Mouse (Mus musculus): ENCODE data around the gene Aldob. TPM values are rescaled to one million over a fixed set of nuclear protein-coding genes. Genes with fewer than 3 reads are reported as not detected.
"Not testable (repeated sequence)": the region's sequence is repeated elsewhere in the genome, so short reads cannot be mapped to it uniquely, and the experiment has no call there.

Gene Aldob
- polyA plus RNA-seq, 1 experiment from 2014 or later: 0.30 TPM

DNA sequence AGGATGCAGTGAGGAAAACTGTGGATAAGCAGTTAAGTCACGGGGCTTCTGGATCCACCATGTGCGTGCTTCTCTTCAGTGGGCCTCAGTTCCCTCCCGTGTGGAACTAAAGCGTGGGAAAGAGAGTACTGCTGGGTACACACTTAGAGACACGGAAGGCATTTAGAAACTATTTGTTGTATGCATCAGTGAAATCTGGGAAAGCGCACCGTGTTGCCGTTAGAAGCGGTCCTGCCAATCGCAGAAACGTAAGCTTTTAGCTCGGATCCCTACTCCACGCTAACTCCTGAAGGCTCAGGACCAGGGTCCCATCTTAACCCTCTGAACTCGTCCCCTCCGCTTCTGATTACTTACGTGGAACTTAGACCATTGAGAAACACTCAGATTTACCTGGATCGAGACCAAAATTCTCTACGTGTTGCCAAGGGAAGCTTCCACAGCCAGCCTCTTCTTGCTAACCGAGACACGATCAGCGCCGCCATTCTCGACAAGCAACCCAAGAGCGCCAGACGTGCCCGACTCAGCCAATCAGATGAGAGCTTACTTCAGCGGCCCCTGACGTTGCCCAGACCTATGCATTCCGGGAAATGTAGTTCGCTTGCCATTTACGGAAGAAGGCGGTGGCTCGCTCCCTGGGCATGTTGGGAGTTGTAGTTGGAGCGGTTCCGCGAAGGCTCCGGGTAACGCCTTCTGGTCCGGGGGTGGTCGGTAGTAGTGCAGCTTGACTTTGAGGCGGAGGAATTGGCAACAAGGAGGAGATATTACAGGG lies 28.6 kb downstream of the Aldob start, which contains the start of the genes Mrpl50 and Zfp189:
TSS of gene Mrpl50 (minus strand) at position 522 of the 769 bp plus-strand sequence.
TSS of gene Zfp189 (plus strand) at position 605 of the 769 bp plus-strand sequence.
- ATAC-seq (peak; percentile 100), DNase-seq (ENCODE audit: low spot score) (peak; percentile 99)
- Histone ChIP-seq H3K27me3 (replicated peaks; ENCODE audit: insufficient read depth, low read length) (no peaks in the 10 kb centered on the region), H3K9ac (replicated peaks; ENCODE audit: low read depth) (peak within 1 kb of the TSS; percentile 74), H3K4me1 (ENCODE audit: insufficient read depth, low read depth, low read length) (peaks cover 7% of the 10 kb centered on the region; the same call in 1 of the 2 replicates), H3K27ac (ENCODE audit: low read length) (peak within 1 kb of the TSS; percentile 17; the same call in 1 of the 2 replicates), H3K4me2 (replicated peaks; ENCODE audit: low read depth, low read length) (peak within 1 kb of the TSS; percentile 85), H3K9me3 (ENCODE audit: low read length) (no peaks in the 10 kb centered on the region), H3K4me3 (ENCODE audit: low read depth, low read length) (peak within 1 kb of the TSS; percentile 75), H3K36me3 (ENCODE audit: insufficient read depth, low read length) (no peaks in the 10 kb centered on the region)
- no peak for TF ChIP-seq EP300 (IDR thresholded peaks at IDR 0.05)
- TF ChIP-seq CTCF (IDR thresholded peaks at IDR 0.05): no peak
- WGBS: 0% methylated on average over 41 of the region's 41 CpGs

- Histone ChIP-seq H3K4me2 (replicated peaks; ENCODE audit: low read depth, low read length) (no peak overlapping the region), H3K4me1 (ENCODE audit: insufficient read depth, low read depth, low read length) (peaks cover 7% of the 10 kb centered on the region; the same call in 1 of the 2 replicates), H3K27ac (ENCODE audit: low read length) (no peak overlapping the region), H3K27me3 (replicated peaks; ENCODE audit: insufficient read depth, low read length) (no peaks in the 10 kb centered on the region), H3K4me3 (ENCODE audit: low read depth, low read length) (no peak overlapping the region), H3K9me3 (ENCODE audit: low read length) (no peaks in the 10 kb centered on the region), H3K9ac (replicated peaks; ENCODE audit: low read depth) (no peak overlapping the region), H3K36me3 (ENCODE audit: insufficient read depth, low read length) (no peaks in the 10 kb centered on the region)
- ATAC-seq: no peak
- peak; percentile 13 for DNase-seq (ENCODE audit: low spot score)
- WGBS: 69% methylated on average over 5 of the region's 5 CpGs
- TF ChIP-seq CTCF (IDR thresholded peaks at IDR 0.05): peak; percentile 28; the same call in 1 of the 2 replicates
- TF ChIP-seq EP300 (IDR thresholded peaks at IDR 0.05): no peak
Observed at GRCm38 (mm10) chr4:49519476-49519875, 29.9 kb downstream of the Aldob start.

GRCm38 (mm10) chr4:49514441-49514840 lies 34.9 kb downstream of the Aldob start:
- H3K27me3 ChIP-seq (replicated peaks; ENCODE audit: insufficient read depth, low read length): no peaks in the 10 kb centered on the region
- no peaks in the 10 kb centered on the region for H3K4me1 ChIP-seq (ENCODE audit: insufficient read depth, low read depth, low read length)
- TF ChIP-seq EP300 (IDR thresholded peaks at IDR 0.05) (no peak), CTCF (IDR thresholded peaks at IDR 0.05) (no peak)
- no peak overlapping the region for H3K9ac ChIP-seq (replicated peaks; ENCODE audit: low read depth)
- no peaks in the 10 kb centered on the region for H3K36me3 ChIP-seq (ENCODE audit: insufficient read depth, low read length)
- DNase-seq (ENCODE audit: low spot score) (no peak), ATAC-seq (no peak)
- no peaks in the 10 kb centered on the region for H3K9me3 ChIP-seq (ENCODE audit: low read length)
- H3K4me3 ChIP-seq (ENCODE audit: low read depth, low read length): no peak overlapping the region
- H3K4me2 ChIP-seq (replicated peaks; ENCODE audit: low read depth, low read length): no peak overlapping the region
- 93% methylated on average over 6 of the region's 6 CpGs for WGBS
- H3K27ac ChIP-seq (ENCODE audit: low read length): no peak overlapping the region

DNA sequence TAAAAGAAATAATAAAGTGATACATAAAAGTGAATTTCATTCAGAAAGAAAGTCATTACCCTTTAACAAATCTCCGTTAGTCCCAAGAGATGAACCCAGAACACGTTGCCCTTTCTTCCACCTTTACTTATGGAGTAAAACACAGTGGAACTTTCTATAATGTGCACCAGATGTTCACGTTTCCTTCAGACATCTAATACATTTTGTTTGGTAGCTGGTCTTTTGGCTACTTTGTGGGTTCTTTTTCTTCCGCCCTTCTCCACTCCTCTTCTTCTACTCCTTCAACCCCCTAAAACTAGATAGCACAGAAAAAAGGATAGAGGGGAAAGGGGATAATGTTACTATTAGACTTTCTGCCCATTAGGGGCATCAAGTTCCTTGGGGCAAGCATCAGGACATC lies 36.7 kb downstream of the Aldob start:
- TF ChIP-seq EP300 (IDR thresholded peaks at IDR 0.05) (no peak), CTCF (IDR thresholded peaks at IDR 0.05) (no peak)
- Histone ChIP-seq H3K27me3 (replicated peaks; ENCODE audit: insufficient read depth, low read length) (no peaks in the 10 kb centered on the region), H3K27ac (ENCODE audit: low read length) (no peak overlapping the region), H3K9me3 (ENCODE audit: low read length) (no peaks in the 10 kb centered on the region), H3K9ac (replicated peaks; ENCODE audit: low read depth) (no peak overlapping the region), H3K4me2 (replicated peaks; ENCODE audit: low read depth, low read length) (no peak overlapping the region), H3K4me1 (ENCODE audit: insufficient read depth, low read depth, low read length) (no peaks in the 10 kb centered on the region), H3K4me3 (ENCODE audit: low read depth, low read length) (no peak overlapping the region), H3K36me3 (ENCODE audit: insufficient read depth, low read length) (no peaks in the 10 kb centered on the region)
- WGBS: 94% methylated on average over 4 of the region's 4 CpGs
- no peak for DNase-seq (ENCODE audit: low spot score)
- ATAC-seq: no peak

DNA sequence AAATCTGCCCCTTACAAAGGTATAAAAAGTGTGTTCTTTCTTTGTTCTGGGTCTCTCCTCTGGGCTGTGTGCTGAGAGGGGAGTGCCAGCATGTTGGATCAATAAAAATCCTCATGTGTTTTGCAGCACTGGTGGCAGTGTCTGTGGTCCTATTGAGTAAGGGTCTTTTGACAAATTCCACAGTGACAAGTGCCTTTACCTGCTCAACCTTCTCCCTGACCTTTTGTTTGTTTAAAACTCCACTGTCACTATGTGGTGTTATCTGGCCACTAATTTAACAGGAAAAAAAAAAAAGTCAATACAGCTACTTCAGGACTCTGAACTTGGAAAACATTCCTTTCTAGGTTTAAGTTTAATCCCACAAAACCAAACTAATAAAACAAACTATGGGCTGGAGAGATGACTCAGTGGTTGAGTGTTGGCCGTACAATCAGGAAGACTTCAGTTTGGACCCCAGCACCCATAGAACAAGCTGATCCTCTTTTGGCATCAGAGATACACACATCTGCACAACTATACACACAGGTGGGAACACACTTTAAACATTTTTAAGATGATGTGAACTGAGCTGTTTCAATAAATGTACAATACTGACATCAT lies 39.0 kb downstream of the Aldob start:
- 47% methylated on average over 1 of the region's 1 CpGs for WGBS

GRCm38 (mm10) chr4:49509183-49509582 lies 40.2 kb downstream of the Aldob start:
- ATAC-seq (no peak), DNase-seq (ENCODE audit: low spot score) (no peak)
- no peaks in the 10 kb centered on the region for H3K27me3 ChIP-seq (replicated peaks; ENCODE audit: insufficient read depth, low read length)
- H3K4me1 ChIP-seq (ENCODE audit: insufficient read depth, low read depth, low read length): no peaks in the 10 kb centered on the region
- H3K9me3 ChIP-seq (ENCODE audit: low read length): no peaks in the 10 kb centered on the region
- H3K36me3 ChIP-seq (ENCODE audit: insufficient read depth, low read length): no peaks in the 10 kb centered on the region
- H3K4me2 ChIP-seq (replicated peaks; ENCODE audit: low read depth, low read length): no peak overlapping the region
- no peak overlapping the region for H3K27ac ChIP-seq (ENCODE audit: low read length)
- no peak overlapping the region for H3K9ac ChIP-seq (replicated peaks; ENCODE audit: low read depth)
- no peak for TF ChIP-seq EP300 (IDR thresholded peaks at IDR 0.05)
- TF ChIP-seq CTCF (IDR thresholded peaks at IDR 0.05): no peak
- H3K4me3 ChIP-seq (ENCODE audit: low read depth, low read length): no peak overlapping the region
- 69% methylated on average over 2 of the region's 2 CpGs for WGBS

More for the DNA sequence above, 39.0 kb downstream of the Aldob start:
- H3K27me3 ChIP-seq (replicated peaks; ENCODE audit: insufficient read depth, low read length); H3K36me3 ChIP-seq (ENCODE audit: insufficient read depth, low read length); DNase-seq (ENCODE audit: low spot score); H3K4me2 ChIP-seq (replicated peaks; ENCODE audit: low read depth, low read length); H3K9me3 ChIP-seq (ENCODE audit: low read length); H3K4me3 ChIP-seq (ENCODE audit: low read depth, low read length); H3K9ac ChIP-seq (replicated peaks; ENCODE audit: low read depth); H3K27ac ChIP-seq (ENCODE audit: low read length); H3K4me1 ChIP-seq (ENCODE audit: insufficient read depth, low read depth, low read length); ATAC-seq: not testable (repeated sequence)
